Mouse (Mus musculus) CH12.LX (cell line): ENCODE measurements around the gene Gm8369. TPM values are rescaled to one million over a fixed set of nuclear protein-coding genes. Genes with fewer than 3 reads are reported as not detected.
"Not testable (repeated sequence)": the region's sequence is repeated elsewhere in the genome, so short reads cannot be mapped to it uniquely, and the experiment has no call there.

Experiments used
- DNase-seq: peaks from one replicate; pipeline ENCODE4 v3.0.0-alpha.2; 2013; ENCODE audit errors: extremely low read depth
- H3K27ac ChIP-seq: 2 replicates; pipeline ENCODE4 v1.5.1; 2012; ENCODE audit warnings: low read depth, mild to moderate bottlenecking, control low read depth, moderate library complexity; ENCODE audit not compliant: insufficient read depth
- H3K27me3 ChIP-seq: replicated peaks from 2 replicates; pipeline ENCODE3; 2012; ENCODE audit warnings: inconsistent platforms
- H3K36me3 ChIP-seq, 2 experiments: replicated peaks in 1 of 2; 2 replicates each; pipeline versions ENCODE3 to v1.6.1; 2012; ENCODE audit warnings: inconsistent platforms in 1 of 2, low read length in 1 of 2, mild to moderate bottlenecking in 1 of 2, mixed read lengths in 1 of 2, moderate library complexity in 1 of 2; ENCODE audit not compliant: control insufficient read depth in 1 of 2, insufficient read depth in 1 of 2
- H3K4me1 ChIP-seq, 2 experiments: 2 replicates each; pipeline ENCODE4 v1.6.1; 2012; ENCODE audit warnings: inconsistent platforms in 1 of 2, moderate library complexity in 1 of 2; ENCODE audit not compliant: insufficient read depth in 2 of 2, control insufficient read depth in 1 of 2
- H3K4me2 ChIP-seq: 2 replicates; pipeline ENCODE4 v1.6.1; 2012; ENCODE audit warnings: low read depth, mild to moderate bottlenecking, control low read depth; ENCODE audit not compliant: poor library complexity, insufficient read depth, severe bottlenecking
- H3K4me3 ChIP-seq, 3 experiments: fragments of 150-350 bp in 1 of 3; sonication (generic) in 1 of 3; replicated peaks in 1 of 3; 2 replicates each; pipeline versions ENCODE3 to v1.5.1; 2011 to 2012; ENCODE audit warnings: low read depth in 2 of 3, low read length in 2 of 3, mild to moderate bottlenecking in 2 of 3, moderate library complexity in 2 of 3, control low read depth in 1 of 3, improper control_type of control experiment in 1 of 3, inconsistent platforms in 1 of 3, mixed read lengths in 1 of 3; ENCODE audit not compliant: poor library complexity in 1 of 3
- H3K79me2 ChIP-seq: replicated peaks from 2 replicates; pipeline ENCODE4 v1.6.1; 2012; ENCODE audit warnings: mild to moderate bottlenecking, moderate library complexity; ENCODE audit not compliant: control insufficient read depth, poor library complexity, insufficient read depth, severe bottlenecking; ENCODE audit errors: extremely low read depth
- H3K9ac ChIP-seq: 2 replicates; pipeline ENCODE4 v1.6.1; 2012; ENCODE audit warnings: low read depth, mild to moderate bottlenecking, control low read depth, moderate library complexity; ENCODE audit not compliant: insufficient read depth
- H3K9me3 ChIP-seq: replicated peaks from 2 replicates; pipeline ENCODE3; 2012; ENCODE audit warnings: low read length, inconsistent platforms, mixed read lengths
- BHLHE40 ChIP-seq: IDR thresholded peaks from 2 replicates; pipeline ENCODE4 v1.6.1; 2011; ENCODE audit warnings: mild to moderate bottlenecking, low read depth, low read length, improper control_type of control experiment
- CHD1 ChIP-seq: IDR thresholded peaks from 2 replicates; pipeline ENCODE4 v1.6.1; 2012; ENCODE audit warnings: low read depth, low read length, improper control_type of control experiment, inconsistent platforms
- CTCF ChIP-seq, 2 experiments: IDR thresholded peaks in 1 of 2; conservative IDR thresholded peaks in 1 of 2; 2 replicates each; pipeline ENCODE4 v1.5.1; 2011 to 2012; ENCODE audit warnings: low read depth in 2 of 2, low read length in 2 of 2, improper control_type of control experiment in 1 of 2, inconsistent platforms in 1 of 2, mild to moderate bottlenecking in 1 of 2, moderate library complexity in 1 of 2
- E2F4 ChIP-seq: IDR thresholded peaks from 2 replicates; pipeline ENCODE4 v1.6.1; 2011; ENCODE audit warnings: low read depth, low read length, improper control_type of control experiment; ENCODE audit not compliant: insufficient replicate concordance
- ETS1 ChIP-seq: conservative IDR thresholded peaks from 2 replicates; pipeline ENCODE4 v1.6.1; 2012; ENCODE audit warnings: low read depth, mild to moderate bottlenecking, inconsistent platforms, low read length, improper control_type of control experiment, moderate library complexity
- GABPA ChIP-seq: IDR thresholded peaks from 2 replicates; pipeline ENCODE4 v1.6.1; 2012; ENCODE audit warnings: low read depth, low read length, improper control_type of control experiment, inconsistent platforms; ENCODE audit not compliant: insufficient replicate concordance
- HCFC1 ChIP-seq: IDR thresholded peaks from 2 replicates; pipeline ENCODE4 v1.6.1; 2012; ENCODE audit warnings: low read depth, mild to moderate bottlenecking, inconsistent platforms, low read length, improper control_type of control experiment
- MAZ ChIP-seq: IDR thresholded peaks from 2 replicates; pipeline ENCODE4 v1.6.1; 2012; ENCODE audit warnings: low read depth, mild to moderate bottlenecking, inconsistent platforms, low read length, improper control_type of control experiment, moderate library complexity
- MEF2A ChIP-seq: IDR thresholded peaks from 2 replicates; pipeline ENCODE4 v1.6.1; 2014; ENCODE audit warnings: low read depth, mild to moderate bottlenecking, inconsistent platforms, low read length, improper control_type of control experiment, borderline replicate concordance
- MXI1 ChIP-seq: IDR thresholded peaks from 2 replicates; pipeline ENCODE4 v1.6.1; 2011; ENCODE audit warnings: mild to moderate bottlenecking, low read depth, low read length, improper control_type of control experiment
- MYC ChIP-seq: IDR thresholded peaks from 2 replicates; pipeline ENCODE4 v1.6.1; 2011; ENCODE audit warnings: low read depth, mild to moderate bottlenecking, improper control_type of control experiment, low read length
- PAX5 ChIP-seq: IDR thresholded peaks from 2 replicates; pipeline ENCODE4 v1.6.1; 2012; ENCODE audit warnings: low read length, inconsistent platforms, mixed read lengths
- POLR2A ChIP-seq: IDR thresholded peaks from 2 replicates; pipeline ENCODE4 v1.6.1; 2011; ENCODE audit warnings: low read depth, mild to moderate bottlenecking, improper control_type of control experiment, low read length
- POLR2AphosphoS2 ChIP-seq: IDR thresholded peaks from 2 replicates; pipeline ENCODE4 v1.6.1; 2011; ENCODE audit warnings: low read depth, low read length, improper control_type of control experiment
- SIN3A ChIP-seq: IDR thresholded peaks from 2 replicates; pipeline ENCODE4 v1.6.1; 2012; ENCODE audit warnings: low read length, improper control_type of control experiment, inconsistent platforms
- SMC3 ChIP-seq: IDR thresholded peaks from 2 replicates; pipeline ENCODE4 v1.6.1; 2011; ENCODE audit warnings: low read depth, low read length, improper control_type of control experiment
- TCF12 ChIP-seq: IDR thresholded peaks from 2 replicates; pipeline ENCODE4 v1.6.1; 2014; ENCODE audit warnings: low read depth, mild to moderate bottlenecking, inconsistent platforms, low read length, improper control_type of control experiment
- USF1 ChIP-seq: IDR thresholded peaks from 2 replicates; pipeline ENCODE4 v1.6.1; 2014; ENCODE audit warnings: low read depth, mild to moderate bottlenecking, inconsistent platforms, low read length, improper control_type of control experiment
- USF2 ChIP-seq: conservative IDR thresholded peaks from 2 replicates; pipeline ENCODE4 v1.6.1; 2011; ENCODE audit warnings: low read depth, low read length, improper control_type of control experiment
- ZC3H11A ChIP-seq: IDR thresholded peaks from 2 replicates; pipeline ENCODE4 v1.6.1; 2012; ENCODE audit warnings: low read depth, mild to moderate bottlenecking, inconsistent platforms, low read length, improper control_type of control experiment
- ZMIZ1 ChIP-seq: IDR thresholded peaks from 2 replicates; pipeline ENCODE4 v1.6.1; 2012; ENCODE audit warnings: low read depth, mild to moderate bottlenecking, inconsistent platforms, low read length, improper control_type of control experiment
- dilution Hi-C: fragments of 300-500 bp; cut with MboI; formaldehyde crosslinking; loops from 2 replicates; pipeline ENCODE4 v1.14.3; 2020; ENCODE audit warnings: low sequenced_read_pairs; ENCODE audit not compliant: extremely low pct_unique_long_range_greater_than_20kb, extremely low pct_ligation_motif_present
- in situ Hi-C: fragments of 300-500 bp; cut with MboI; formaldehyde crosslinking; loops from 3 replicates; pipeline ENCODE4 v1.14.3; 2019; ENCODE audit warnings: low sequenced_read_pairs, low pct_ligation_motif_present, low pct_unique_long_range_greater_than_20kb, mixed read lengths
- polyA plus RNA-seq: library from polyadenylated mRNA; unstranded; fragments of >175 nt; gene quantifications from 2 replicates; pipeline ENCODE4 v1.2.1, GENCODE M21; 2012; ENCODE audit warnings: low read depth; ENCODE audit not compliant: insufficient read length
- total RNA-seq, 2 experiments: library from RNA; depleted of rRNA; stranded (reverse); fragments of 300-350 nt in 1 of 2; fragments of >200 nt in 1 of 2; gene quantifications; 2 replicates each; pipeline ENCODE4 v1.2.3; 2012 to 2014

Gene Gm8369
- total and polyA plus RNA-seq, 3 experiments: 1.2 to 4.3 (median 1.7) TPM

GRCm38 (mm10) chr19:11547911-11548310 lies 62.2 kb downstream of the Gm8369 start:
- TF ChIP-seq MAZ: no peak
- TF ChIP-seq BHLHE40: no peak
- TF ChIP-seq CHD1: no peak
- no peak for TF ChIP-seq USF2
- TF ChIP-seq GABPA: no peak
- TF ChIP-seq SIN3A: no peak
- TF ChIP-seq POLR2A: no peak
- no peak for TF ChIP-seq USF1
- no peak for TF ChIP-seq MYC
- no peak for TF ChIP-seq MXI1
- no peak for TF ChIP-seq MEF2A
- TF ChIP-seq ZMIZ1: no peak
- no peak for TF ChIP-seq HCFC1
- no peak for TF ChIP-seq TCF12
- no peak for TF ChIP-seq ZC3H11A
- TF ChIP-seq SMC3: no peak
- TF ChIP-seq ETS1: no peak
- no peak for TF ChIP-seq PAX5
- no peak for TF ChIP-seq CTCF (conservative IDR thresholded peaks at IDR 0.05 in 1 of 2, IDR thresholded peaks at IDR 0.05 in 1 of 2; ENCODE audit: low read depth in 2 of 2, low read length in 2 of 2)
- TF ChIP-seq, all 38 proteins: peak for 0
- in situ Hi-C loops: no loop called here

GRCm38 (mm10) chr19:11554726-11555125 lies 69.0 kb downstream of the Gm8369 start:
- H3K4me2 ChIP-seq: no peak overlapping the region

More at GRCm38 (mm10) chr19:11547911-11548310, 62.2 kb downstream of the Gm8369 start:
- no peaks in the 10 kb centered on the region for H3K36me3 ChIP-seq
- H3K4me1 ChIP-seq: no peaks in the 10 kb centered on the region
- no peak overlapping the region for H3K27ac ChIP-seq
- H3K27me3 ChIP-seq: no peaks in the 10 kb centered on the region
- dilution Hi-C loops: no loop called here
- no peaks in the 10 kb centered on the region for H3K9me3 ChIP-seq
- H3K4me2 ChIP-seq: no peak overlapping the region
- no peak overlapping the region for H3K4me3 ChIP-seq
- DNase-seq: no peak
- no peaks in the 10 kb centered on the region for H3K79me2 ChIP-seq
- H3K9ac ChIP-seq: no peak overlapping the region

GRCm38 (mm10) chr19:11559560-11559959 lies 73.8 kb downstream of the Gm8369 start:
- in situ Hi-C loops, H3K79me2 ChIP-seq, dilution Hi-C loops, H3K27ac ChIP-seq, DNase-seq, H3K4me2 ChIP-seq, H3K36me3 ChIP-seq, H3K4me3 ChIP-seq, H3K4me1 ChIP-seq, H3K9ac ChIP-seq, H3K9me3 ChIP-seq, H3K27me3 ChIP-seq: not testable (repeated sequence)

More at GRCm38 (mm10) chr19:11554726-11555125, 69.0 kb downstream of the Gm8369 start:
- Histone ChIP-seq H3K4me1 (peaks cover 0 to 2% of the 10 kb centered on the region in 2 experiments; a peak in 1 of 4 replicates), H3K9me3 (no peaks in the 10 kb centered on the region), H3K27me3 (no peaks in the 10 kb centered on the region), H3K79me2 (no peaks in the 10 kb centered on the region)
- in situ Hi-C loops: no loop called here
- TF ChIP-seq POLR2AphosphoS2 (no peak), USF1 (no peak), E2F4 (no peak)
- TF ChIP-seq, all 38 proteins: peak for 0
- H3K4me3 ChIP-seq: no peak overlapping the region
- H3K27ac ChIP-seq: no peak overlapping the region
- DNase-seq: no peak
- no peak overlapping the region for H3K9ac ChIP-seq
- H3K36me3 ChIP-seq: no peaks in the 10 kb centered on the region
- dilution Hi-C loops: no loop called here
